Mouse (Mus musculus): ENCODE results near the gene Synpo2. TPM values are rescaled to one million over a fixed set of nuclear protein-coding genes. Genes with fewer than 3 reads are reported as not detected.

The Synpo2 gene
- total RNA-seq (2021): 1 to 10 TPM; 9.0 to 9.9 TPM
- long read RNA-seq, experiment 1, partial matches to known transcripts: 0 of 1 reads
- long read RNA-seq, experiment 1, other reads (novel, unspliced or antisense): 1 of 1 reads
- long read RNA-seq, experiment 2, full-length matches to known transcripts: 2 of 12 reads
- long read RNA-seq, experiment 2, partial matches to known transcripts: 3 of 12 reads
- long read RNA-seq, experiment 2, other reads (novel, unspliced or antisense): 7 of 12 reads

- DNase-seq (ENCODE audit: low spot score in 2 of 2): peak; percentile 23 to 32
Measured at GRCm38 (mm10) chr3:123235921-123236320, at the start of gene Synpo2. Gene Synpo2 (minus strand): TSS chr3:123236149.

GRCm38 (mm10) chr3:123285649-123286048 lies 49.7 kb upstream of the Synpo2 start:
- no peak for DNase-seq (ENCODE audit: low spot score in 2 of 2)

DNA sequence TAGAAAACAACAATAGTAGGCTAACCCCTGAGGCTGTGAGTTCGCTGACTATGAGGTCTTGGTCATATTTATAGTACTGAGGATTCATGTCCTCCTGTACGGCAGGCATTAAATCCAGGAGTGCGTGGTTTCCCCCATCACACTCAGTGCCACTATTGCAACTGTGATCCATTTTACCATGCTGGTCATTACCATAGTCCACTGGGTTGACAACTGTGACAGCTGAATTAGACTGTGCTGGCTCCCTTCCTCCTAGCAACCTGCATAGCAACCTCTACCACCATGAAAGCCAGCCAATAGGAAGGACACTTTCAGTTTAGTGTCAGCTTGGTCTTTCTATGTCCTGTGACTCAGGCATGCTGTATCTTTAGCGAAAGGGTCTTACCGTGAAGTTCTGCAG lies 48.3 kb upstream of the Synpo2 start:
- DNase-seq (ENCODE audit: low spot score in 2 of 2): no peak

DNA sequence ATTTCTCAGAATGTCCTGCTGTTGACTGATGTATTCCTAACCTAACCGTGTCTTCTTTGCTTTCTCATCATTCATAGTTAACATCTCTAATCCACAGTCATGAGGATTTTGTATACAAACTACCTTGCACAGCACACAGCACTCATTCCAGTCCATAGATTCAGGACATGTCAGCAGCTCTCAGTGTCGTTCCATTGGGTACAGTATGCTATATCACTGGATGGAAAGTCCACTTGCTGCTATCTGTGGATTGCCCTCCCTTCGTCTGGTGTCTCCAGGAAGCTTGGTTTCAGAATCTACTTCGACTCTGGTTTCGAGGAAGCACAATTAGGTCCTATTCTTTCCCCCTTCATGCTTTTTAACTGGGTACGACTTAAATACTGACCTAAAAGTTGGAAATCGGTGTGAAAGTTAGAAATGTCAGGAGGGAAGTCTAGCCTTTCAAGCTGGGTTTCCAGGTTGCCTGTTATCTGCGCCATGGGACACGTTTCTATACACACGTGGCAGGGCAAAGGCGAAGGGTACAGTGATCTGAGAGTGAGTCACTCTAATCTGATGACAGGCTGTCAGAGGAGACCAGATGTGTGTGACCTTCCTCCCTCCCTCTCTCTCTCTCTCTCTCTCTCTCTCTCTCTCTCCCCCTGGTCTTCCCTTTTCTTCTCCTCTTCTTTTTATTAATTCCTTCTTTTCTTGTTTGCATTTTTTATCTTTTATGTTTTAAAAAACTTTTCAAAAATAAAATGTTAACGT lies 47.1 kb upstream of the Synpo2 start:
- DNase-seq (ENCODE audit: low spot score in 2 of 2): no peak

DNA sequence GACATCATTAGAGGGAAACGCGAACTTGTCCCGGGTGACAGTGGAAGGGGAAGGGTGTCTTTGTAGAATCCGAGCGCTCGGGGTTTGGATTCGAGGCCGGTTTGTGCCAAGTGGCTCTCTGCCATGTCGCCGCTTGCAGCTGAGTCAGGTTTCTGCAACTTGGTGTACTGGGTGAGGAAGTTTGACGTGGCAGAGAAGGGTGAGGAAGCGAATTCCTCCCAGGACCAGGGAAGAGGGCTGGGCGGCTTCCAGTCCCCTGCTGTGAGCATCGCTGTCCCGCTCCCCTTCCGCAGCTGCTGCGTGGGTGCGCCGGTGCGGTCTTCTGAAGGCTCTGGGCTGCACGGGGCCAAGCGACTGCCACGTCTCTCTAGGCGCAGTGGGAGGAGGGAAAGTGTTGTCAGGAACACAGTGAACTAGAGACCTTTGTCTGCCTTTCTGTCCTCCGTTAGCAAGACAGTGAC lies 31.8 kb upstream of the Synpo2 start:
- peak; percentile 24 to 32 for DNase-seq (ENCODE audit: low spot score in 2 of 2)

GRCm38 (mm10) chr3:123266753-123267651 lies 31.1 kb upstream of the Synpo2 start, which contains the start of gene Sec24d:
Gene Sec24d (plus strand): TSS chr3:123267455.
- DNase-seq (ENCODE audit: low spot score in 2 of 2): peak; percentile 63 to 74

GRCm38 (mm10) chr3:123264706-123265105 lies 28.8 kb upstream of the Synpo2 start:
- DNase-seq (ENCODE audit: low spot score in 2 of 2): no peak

GRCm38 (mm10) chr3:123258709-123259108 lies 22.8 kb upstream of the Synpo2 start:
- no peak for DNase-seq (ENCODE audit: low spot score in 2 of 2)

- DNase-seq (ENCODE audit: low spot score in 2 of 2): no peak
Measured at GRCm38 (mm10) chr3:123256181-123257101, 20.5 kb upstream of the Synpo2 start.

DNA sequence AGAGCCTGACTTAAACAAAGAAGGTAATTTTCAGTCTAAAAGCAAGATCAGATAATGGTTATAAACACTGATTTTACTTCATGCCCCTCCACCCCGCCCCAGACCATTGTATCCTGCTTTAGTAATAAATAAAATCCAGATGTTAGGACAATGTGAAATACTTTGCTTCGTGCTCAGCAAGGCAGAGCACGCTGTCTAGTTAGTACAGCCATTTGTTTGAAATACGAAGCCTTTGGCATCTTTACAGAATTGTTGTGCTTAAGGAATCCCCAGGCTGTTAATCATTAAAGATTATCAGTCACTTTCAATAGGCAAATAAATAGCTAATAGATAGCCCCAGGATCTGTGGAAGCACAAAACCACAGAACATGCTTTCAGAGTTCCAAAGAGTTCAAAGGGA lies 9.7 kb upstream of the Synpo2 start:
- DNase-seq (ENCODE audit: low spot score in 2 of 2): no peak

DNA sequence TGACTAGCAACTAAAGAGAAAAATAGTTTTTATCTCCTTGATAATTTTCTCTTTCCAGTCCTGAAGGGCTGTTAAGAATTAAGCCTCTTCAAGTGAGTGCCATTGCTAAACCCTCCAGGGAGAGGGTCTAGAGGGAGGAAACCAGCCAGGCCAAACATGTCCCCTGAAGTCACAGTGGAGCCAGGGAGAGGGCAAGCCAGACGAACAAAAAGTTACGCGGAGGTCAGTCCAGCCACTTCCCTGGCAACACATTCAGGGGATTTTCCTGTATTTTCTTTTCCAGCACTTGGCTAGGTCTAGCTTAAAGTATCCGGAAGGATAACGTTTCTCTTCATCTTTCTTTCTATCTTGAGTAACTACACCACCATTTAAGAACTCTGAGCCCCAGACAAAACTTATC lies 8.4 kb upstream of the Synpo2 start:
- no peak for DNase-seq (ENCODE audit: low spot score in 2 of 2)

GRCm38 (mm10) chr3:123237446-123237845 lies 1.5 kb upstream of the Synpo2 start:
- DNase-seq (ENCODE audit: low spot score in 2 of 2): no peak

GRCm38 (mm10) chr3:123237039-123237438 lies 1.1 kb upstream of the Synpo2 start:
- no peak for DNase-seq (ENCODE audit: low spot score in 2 of 2)

DNA sequence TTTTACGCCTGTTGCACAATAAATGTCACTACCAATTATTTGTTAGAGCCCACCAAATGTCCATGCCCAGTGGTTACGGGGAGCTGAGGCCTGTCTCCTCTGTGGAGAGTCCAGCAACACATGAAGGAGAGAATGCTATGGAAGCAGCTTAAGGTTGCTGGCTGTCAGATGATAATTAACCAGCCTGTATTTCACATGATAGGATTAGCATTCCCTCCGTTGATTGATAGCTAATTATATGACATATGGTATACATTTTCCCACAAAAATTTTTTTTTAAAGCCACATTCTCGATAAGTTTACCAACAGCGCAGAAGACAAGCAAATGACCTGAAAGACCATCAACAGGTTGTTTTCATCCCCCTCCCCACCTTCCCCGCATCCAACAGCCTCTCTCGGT lies 454 bp downstream of the Synpo2 start:
- no peak for DNase-seq (ENCODE audit: low spot score in 2 of 2)

DNA sequence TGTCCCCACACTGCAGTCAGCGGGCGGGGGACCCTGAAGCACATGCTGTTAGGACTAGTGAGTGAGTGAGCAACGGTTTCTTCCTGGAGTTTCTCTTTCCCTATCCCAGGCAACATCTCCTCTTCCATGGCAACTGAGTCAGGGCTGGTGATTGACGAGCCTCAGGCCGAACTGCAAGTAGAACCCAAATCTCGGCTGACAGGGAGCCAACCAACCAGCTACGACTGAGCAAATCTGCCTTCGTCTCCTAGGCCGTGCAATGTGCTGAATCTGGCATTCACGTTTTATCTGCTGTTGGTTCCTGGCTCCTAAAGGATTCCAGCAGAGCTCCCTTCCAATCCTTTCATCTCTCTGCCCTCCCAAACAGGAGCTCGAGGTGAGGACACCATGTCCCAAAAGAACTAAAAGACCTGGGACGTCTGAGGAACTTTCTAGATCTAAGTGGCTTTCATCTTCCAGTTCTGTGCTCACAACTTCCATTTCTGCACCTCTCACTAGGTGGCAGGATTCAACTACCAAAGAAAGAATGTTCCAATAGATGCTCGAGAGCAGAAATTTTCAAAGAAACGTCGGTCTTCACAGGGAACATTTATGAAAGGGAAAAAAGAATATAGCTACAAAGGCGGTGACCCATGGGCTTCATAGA lies 1.6 kb downstream of the Synpo2 start:
- DNase-seq (ENCODE audit: low spot score in 2 of 2): peak in 1 of 2 experiments; percentile 15

GRCm38 (mm10) chr3:123231639-123232038 lies 4.3 kb downstream of the Synpo2 start:
- no peak for DNase-seq (ENCODE audit: low spot score in 2 of 2)

- DNase-seq (ENCODE audit: low spot score in 2 of 2): no peak
Measured at GRCm38 (mm10) chr3:123227276-123227675, 8.7 kb downstream of the Synpo2 start.

- DNase-seq (ENCODE audit: low spot score in 2 of 2): no peak
Measured at GRCm38 (mm10) chr3:123218646-123219045, 17.3 kb downstream of the Synpo2 start.

GRCm38 (mm10) chr3:123208891-123209290 lies 27.1 kb downstream of the Synpo2 start:
- no peak for DNase-seq (ENCODE audit: low spot score in 2 of 2)

GRCm38 (mm10) chr3:123207386-123207785 lies 28.6 kb downstream of the Synpo2 start:
- DNase-seq (ENCODE audit: low spot score in 2 of 2): no peak

Data from adrenal gland, postnatal 4 days (tissue).